Mouse (Mus musculus): ENCODE results near the gene Smim1. TPM values are rescaled to one million over a fixed set of nuclear protein-coding genes. Genes with fewer than 3 reads are reported as not detected.
A peak's percentile ranks its signal among the peaks of the same experiment; 100 is the strongest.

Smim1 gene
- total RNA-seq, 2 experiments from 2014 or later: 6.3 to 7.8 TPM

DNA sequence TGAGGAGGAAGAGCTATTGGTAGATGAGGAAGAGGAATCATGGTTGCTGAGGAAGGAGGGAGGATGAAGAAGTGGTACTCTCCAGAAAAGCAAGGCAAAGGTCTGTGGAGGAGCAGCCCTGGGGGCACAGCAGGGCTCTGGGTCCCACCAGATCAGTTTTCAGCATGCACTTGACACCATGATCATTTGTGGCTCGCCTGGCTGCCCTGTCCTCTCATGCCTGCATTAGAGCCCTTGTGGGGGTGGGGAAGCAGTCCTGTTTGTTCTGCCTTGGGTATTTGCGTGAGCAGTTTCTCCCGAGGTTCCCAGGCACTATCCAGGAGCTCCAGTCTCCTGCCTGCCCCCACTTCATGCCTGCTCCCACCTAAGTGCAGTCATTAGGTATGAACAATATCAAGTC lies 11.1 kb upstream of the Smim1 start:
- no peak overlapping the region for H3K27ac ChIP-seq
- H3K4me3 ChIP-seq: no peak overlapping the region
- TF ChIP-seq CTCF (conservative IDR thresholded peaks at IDR 0.05): no peak
- DNase-seq (ENCODE audit: low spot score in 2 of 2): no peak

- DNase-seq (ENCODE audit: low spot score in 2 of 2): no peak
- no peak overlapping the region for H3K27ac ChIP-seq
- TF ChIP-seq CTCF (conservative IDR thresholded peaks at IDR 0.05): peak; percentile 69
These were observed 2.6 kb upstream of the Smim1 start for GRCm38 (mm10) chr4:154028646-154029045.

DNA sequence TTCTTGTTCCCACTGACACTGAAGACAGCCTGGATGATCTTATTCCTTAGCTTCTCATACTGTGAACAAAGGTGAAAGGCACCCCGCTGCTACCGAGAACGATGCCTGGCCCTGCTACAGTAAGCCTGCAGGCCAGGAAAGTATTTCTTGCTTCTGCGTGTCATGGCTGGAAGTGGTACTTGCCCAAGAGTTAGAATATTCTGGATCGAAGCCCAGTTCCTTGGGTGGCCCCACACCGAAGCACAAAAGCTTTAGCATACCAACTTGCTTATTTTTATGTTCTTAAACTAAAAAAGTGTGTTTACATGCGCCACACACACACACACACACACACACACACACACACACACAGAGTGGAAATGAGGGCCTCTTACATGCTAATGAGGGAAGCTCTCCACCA lies 2.0 kb upstream of the Smim1 start:
- DNase-seq (ENCODE audit: low spot score in 2 of 2): no peak
- no peak for TF ChIP-seq CTCF (conservative IDR thresholded peaks at IDR 0.05)
- Histone ChIP-seq H3K4me3 (no peak overlapping the region), H3K27ac (no peak overlapping the region)

More at GRCm38 (mm10) chr4:154028646-154029045, 2.6 kb upstream of the Smim1 start:
- no peak overlapping the region for H3K4me3 ChIP-seq

GRCm38 (mm10) chr4:154026441-154026761 lies 371 bp upstream of the Smim1 start:
- TF ChIP-seq CTCF (conservative IDR thresholded peaks at IDR 0.05): no peak
- DNase-seq (ENCODE audit: low spot score in 2 of 2): no peak
- H3K27ac ChIP-seq: peak overlapping the region; percentile 89; the same call in 1 of the 2 replicates
- H3K4me3 ChIP-seq: peak overlapping the region; percentile 47; the same call in 1 of the 2 replicates

GRCm38 (mm10) chr4:154024729-154025521 lies 1.1 kb downstream of the Smim1 start:
- TF ChIP-seq CTCF (conservative IDR thresholded peaks at IDR 0.05): no peak
- Histone ChIP-seq H3K4me3 (peak overlapping the region; percentile 47), H3K27ac (peak overlapping the region; percentile 89)
- DNase-seq (ENCODE audit: low spot score in 2 of 2): no peak

GRCm38 (mm10) chr4:154023754-154024601 lies 2.1 kb downstream of the Smim1 start:
- Histone ChIP-seq H3K27ac (peak overlapping the region; percentile 89), H3K4me3 (no peak overlapping the region; the same call in 1 of the 2 replicates)
- peak in 1 of 2 experiments; percentile 25 for DNase-seq (ENCODE audit: low spot score in 2 of 2)
- TF ChIP-seq CTCF (conservative IDR thresholded peaks at IDR 0.05): no peak

DNA sequence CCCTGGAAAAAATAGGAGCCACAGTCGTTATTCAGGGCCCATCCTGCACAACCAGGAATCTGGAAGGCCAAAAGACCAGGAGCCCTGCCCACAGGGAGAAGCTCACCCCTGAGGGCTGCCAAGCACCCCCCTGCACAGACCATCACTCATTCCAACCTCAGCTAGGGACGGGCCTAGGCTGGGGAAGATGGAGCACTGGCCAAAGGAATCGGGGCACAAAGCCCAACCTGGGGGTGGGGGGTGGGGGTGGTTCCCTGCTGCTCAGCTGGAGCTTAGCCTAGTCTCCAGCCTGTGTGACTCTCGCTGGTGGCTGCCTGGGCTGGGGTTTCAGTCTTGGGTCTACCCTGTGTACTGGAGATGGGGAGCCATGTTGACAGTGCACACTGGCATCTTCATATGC lies 3.2 kb downstream of the Smim1 start:
- peak overlapping the region; percentile 89 for H3K27ac ChIP-seq
- no peak for TF ChIP-seq CTCF (conservative IDR thresholded peaks at IDR 0.05)

GRCm38 (mm10) chr4:154022407-154022806 lies 3.6 kb downstream of the Smim1 start:
- no peak for DNase-seq (ENCODE audit: low spot score in 2 of 2)
- no peak overlapping the region for H3K4me3 ChIP-seq
- no peak for TF ChIP-seq CTCF (conservative IDR thresholded peaks at IDR 0.05)
- peak overlapping the region; percentile 89 for H3K27ac ChIP-seq

More for the DNA sequence above, 3.2 kb downstream of the Smim1 start:
- peak in 1 of 2 experiments; percentile 30 for DNase-seq (ENCODE audit: low spot score in 2 of 2)
- H3K4me3 ChIP-seq: no peak overlapping the region

DNA sequence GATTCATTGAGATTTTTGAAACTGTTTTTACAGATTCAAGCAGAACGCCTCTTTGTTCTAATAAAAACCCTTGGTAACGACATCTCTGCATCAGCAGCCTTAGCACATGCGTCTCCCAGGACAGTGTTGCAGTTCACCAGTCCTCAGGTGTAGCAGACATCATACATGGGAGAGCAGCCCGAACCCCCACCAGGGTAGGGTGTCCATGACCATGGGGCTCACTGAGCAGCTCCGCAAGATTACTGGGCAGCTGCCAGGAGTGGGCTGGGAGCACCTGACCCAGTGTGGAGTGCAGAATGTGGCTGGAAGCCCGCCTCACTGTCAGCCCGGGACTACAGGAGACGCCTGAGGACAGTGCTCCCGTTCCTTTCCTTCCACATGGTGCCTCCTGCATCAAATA lies 4.6 kb downstream of the Smim1 start:
- no peak for TF ChIP-seq CTCF (conservative IDR thresholded peaks at IDR 0.05)
- Histone ChIP-seq H3K27ac (peak overlapping the region; percentile 89), H3K4me3 (no peak overlapping the region)
- DNase-seq (ENCODE audit: low spot score in 2 of 2): no peak

- peak overlapping the region; percentile 41; the same call in 1 of the 2 replicates for H3K27ac ChIP-seq
- peak; percentile 77 for TF ChIP-seq CTCF (conservative IDR thresholded peaks at IDR 0.05)
- DNase-seq (ENCODE audit: low spot score in 2 of 2): peak in 1 of 2 experiments; percentile 62
- H3K4me3 ChIP-seq: no peak overlapping the region
These were observed 6.5 kb downstream of the Smim1 start for GRCm38 (mm10) chr4:154019571-154019970.

DNA sequence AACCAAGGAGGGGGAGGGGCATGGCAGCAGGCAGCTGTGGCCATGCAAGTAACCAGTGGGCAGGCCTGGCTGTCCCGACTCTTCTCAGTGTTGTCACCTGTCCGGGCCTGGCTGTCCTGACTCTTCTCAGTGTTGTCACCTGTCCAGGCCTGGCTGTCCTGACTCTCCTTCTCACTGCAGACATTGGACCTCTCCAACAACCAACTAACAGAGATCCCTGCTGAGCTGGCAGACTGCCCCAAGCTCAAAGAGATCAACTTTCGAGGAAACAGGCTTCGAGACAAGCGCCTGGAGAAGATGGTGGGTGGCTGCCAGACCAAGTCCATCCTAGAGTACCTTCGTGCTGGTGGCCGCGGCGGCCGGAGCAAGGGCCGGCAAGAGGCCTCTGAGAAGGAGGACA lies 10.6 kb downstream of the Smim1 start:
- H3K27ac ChIP-seq: no peak overlapping the region; the same call in 1 of the 2 replicates
- DNase-seq (ENCODE audit: low spot score in 2 of 2): no peak
- H3K4me3 ChIP-seq: no peak overlapping the region
- TF ChIP-seq CTCF (conservative IDR thresholded peaks at IDR 0.05): no peak

DNA sequence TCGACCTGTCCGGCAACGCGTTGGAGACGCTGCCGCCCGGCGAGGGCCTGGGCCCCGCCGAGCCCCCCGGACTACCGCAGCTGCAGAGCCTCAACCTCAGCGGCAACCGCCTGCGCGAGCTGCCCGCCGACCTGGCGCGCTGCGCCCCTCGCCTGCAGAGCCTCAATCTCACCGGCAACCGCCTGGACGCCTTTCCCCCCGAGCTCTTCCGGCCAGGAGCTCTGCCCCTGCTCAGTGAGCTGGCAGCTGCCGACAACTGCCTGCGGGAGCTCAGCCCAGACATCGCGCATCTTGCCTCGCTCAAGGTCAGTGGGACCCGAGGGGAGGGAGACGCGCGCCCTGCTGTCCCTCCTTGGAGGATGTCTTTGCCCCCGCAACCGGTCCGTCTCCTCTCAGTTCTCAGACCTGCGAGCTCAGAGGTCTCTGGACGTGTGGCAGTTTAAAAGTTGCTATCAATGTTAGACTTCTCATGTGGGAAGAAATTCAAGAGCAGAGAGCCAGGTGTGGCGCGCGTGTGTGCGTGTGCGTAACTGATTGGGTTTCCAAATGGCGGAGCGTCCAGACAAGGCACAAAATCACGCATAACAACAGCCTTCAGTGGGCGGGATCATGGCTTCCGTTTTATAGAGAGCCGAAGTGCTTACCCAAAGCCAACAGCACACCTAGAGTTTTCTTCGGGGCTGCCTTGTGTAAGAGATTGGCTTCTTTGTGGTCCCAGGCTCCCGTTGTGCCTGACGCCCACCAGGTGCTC lies 13.7 kb downstream of the Smim1 start:
- TF ChIP-seq CTCF (conservative IDR thresholded peaks at IDR 0.05): no peak
- peak overlapping the region; percentile 93 for H3K4me3 ChIP-seq
- peak in 1 of 2 experiments; percentile 18 for DNase-seq (ENCODE audit: low spot score in 2 of 2)
- H3K27ac ChIP-seq: peak overlapping the region; percentile 92

Data from layer of hippocampus, adult 2 months (tissue).